Mouse (Mus musculus) yolk sac, embryonic 10.5 days (tissue): ENCODE results near the gene Rpl28.

Experiments used
- DNase-seq: peaks from one replicate; pipeline ENCODE4 v3.0.0-alpha.2; 2017; ENCODE audit warnings: low spot score

Rpl28 gene

DNA sequence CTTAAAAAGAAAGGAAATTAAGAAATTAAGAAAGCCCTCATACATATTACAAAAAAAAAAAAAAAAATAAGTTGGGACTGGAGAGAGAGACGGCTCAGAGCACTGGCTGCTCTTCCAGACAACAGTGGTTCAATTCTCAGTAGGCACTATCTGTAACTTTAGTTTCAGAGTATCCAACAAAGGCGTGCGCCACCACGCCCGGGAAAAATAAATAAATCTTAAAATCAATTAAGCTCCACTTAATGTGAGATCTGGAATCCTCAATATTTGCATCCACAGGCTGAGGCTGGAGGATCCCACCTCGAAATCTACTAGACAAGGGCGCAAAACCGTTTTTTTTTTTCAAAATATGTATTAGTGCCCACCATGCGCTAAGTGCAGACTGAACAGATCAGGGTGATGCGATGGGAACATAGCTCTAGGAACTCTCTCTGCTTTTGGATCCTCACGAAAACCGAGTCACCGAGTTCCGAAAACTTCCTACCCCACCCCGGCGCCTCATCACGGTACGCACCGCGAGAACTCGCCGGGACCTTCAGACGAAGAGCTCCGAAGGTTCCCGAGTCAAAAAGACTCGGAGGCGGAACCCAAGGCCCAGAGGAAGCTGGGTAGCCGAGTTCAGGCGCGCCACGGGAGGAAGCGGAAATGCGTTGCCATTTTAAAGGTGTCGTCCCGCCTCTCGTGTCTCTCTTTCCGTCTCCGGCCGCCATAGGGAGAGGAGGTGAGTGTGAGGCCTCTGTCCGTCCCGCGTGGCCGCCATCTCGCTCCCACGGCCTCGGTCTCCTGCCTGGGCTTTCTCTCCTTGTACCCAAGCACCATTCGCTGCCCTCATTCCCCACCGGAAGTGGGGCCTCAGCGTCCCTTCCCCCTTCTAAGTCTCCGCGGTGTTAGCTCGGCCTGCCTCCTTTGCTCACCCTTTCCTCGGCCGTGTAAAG lies at the start of gene Rpl28:
Gene Rpl28, plus strand, starts transcription at position 597 of the 935 bp plus-strand sequence.
- DNase-seq, result peak; percentile 96

GRCm38 (mm10) chr7:4743354-4743753 lies 49.3 kb upstream of the Rpl28 start:
- DNase-seq, result no peak

GRCm38 (mm10) chr7:4744886-4745285 lies 47.8 kb upstream of the Rpl28 start:
- no peak for DNase-seq

GRCm38 (mm10) chr7:4746326-4746980 lies 46.2 kb upstream of the Rpl28 start:
- DNase-seq, result no peak

- no peak for DNase-seq
These were observed 45.3 kb upstream of the Rpl28 start for GRCm38 (mm10) chr7:4747156-4747899.

GRCm38 (mm10) chr7:4748321-4748720 lies 44.4 kb upstream of the Rpl28 start:
- no peak for DNase-seq

DNA sequence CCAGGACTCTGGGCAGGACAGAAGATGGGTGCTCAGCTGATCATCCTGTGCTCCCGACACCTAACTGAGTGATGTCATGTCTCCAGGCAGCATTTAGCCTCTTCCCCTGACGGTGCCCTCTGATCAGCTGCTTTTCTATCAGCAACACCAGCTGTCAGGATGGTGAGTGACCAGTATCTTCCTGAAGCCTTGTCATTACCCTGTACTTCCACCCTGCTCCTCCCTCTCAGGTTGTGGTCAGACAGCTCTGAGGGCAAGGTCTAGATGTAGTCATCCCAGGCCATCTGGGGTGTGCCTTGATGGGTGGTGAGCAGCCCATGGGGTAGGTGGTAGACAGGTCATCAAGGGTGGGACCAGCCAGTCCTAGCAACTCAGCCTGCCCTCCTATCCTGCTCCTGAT lies 43.5 kb upstream of the Rpl28 start:
- no peak for DNase-seq

GRCm38 (mm10) chr7:4751971-4752820 lies 40.5 kb upstream of the Rpl28 start:
- peak; percentile 66 for DNase-seq

- DNase-seq, result peak; percentile 88
These were observed 39.7 kb upstream of the Rpl28 start, which contains the start of gene Cox6b2 for GRCm38 (mm10) chr7:4752821-4753570. Cox6b2 (minus strand) TSS chr7:4753094.

DNA sequence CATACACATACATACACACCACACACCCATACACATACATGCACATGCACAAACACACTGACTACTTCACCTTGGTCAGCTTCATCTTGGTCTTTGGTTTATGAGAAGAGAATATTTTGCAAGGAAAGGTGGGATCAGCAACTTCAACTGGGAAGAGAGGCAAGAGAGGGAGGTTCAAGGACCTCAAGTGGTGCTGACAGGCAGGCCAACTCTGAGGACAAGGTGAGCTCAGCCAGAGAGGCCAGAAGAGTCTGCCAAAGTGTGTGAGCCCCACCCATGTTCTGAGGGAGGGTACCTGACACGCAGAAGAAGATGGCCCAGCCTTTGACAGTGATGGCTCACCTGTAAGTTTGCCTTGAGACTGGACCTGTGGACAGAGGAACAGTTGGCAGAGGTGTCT lies 33.0 kb upstream of the Rpl28 start:
- no peak for DNase-seq

DNA sequence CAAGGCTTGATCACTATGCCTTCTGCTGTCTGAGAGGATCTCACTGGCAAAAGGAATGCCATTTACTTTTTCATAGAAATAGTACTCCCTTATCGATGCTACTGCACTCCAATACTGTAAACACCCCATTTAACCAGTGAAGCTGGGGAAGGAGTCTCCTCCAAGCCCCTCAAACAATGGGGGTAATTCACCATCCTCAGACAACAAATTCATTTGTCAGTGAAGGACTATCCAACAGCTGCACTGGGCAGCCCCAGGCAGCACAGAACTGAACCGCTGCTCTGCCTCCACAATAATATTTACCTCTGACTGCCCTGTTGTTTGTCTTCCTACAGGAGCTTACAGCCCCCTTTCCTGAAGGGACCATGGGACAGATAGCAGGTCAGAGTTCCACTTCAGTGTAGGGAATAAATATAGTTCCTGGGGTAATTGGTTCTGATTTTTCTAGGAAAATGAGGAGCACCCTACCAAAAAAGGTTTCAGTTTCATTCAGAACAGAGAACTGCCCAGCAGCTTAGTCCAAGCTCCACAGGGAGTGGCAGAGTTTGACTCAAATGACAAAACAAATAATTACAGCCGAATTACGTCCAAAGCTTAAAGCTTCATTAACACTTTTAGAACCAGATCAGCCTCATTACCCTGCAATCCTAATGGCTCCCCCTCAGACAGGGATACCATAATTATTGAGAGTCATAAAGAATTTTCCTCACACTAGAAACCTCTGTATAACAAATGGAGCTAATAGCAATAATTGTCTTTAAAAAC lies 27.5 kb upstream of the Rpl28 start:
- DNase-seq, result no peak

DNA sequence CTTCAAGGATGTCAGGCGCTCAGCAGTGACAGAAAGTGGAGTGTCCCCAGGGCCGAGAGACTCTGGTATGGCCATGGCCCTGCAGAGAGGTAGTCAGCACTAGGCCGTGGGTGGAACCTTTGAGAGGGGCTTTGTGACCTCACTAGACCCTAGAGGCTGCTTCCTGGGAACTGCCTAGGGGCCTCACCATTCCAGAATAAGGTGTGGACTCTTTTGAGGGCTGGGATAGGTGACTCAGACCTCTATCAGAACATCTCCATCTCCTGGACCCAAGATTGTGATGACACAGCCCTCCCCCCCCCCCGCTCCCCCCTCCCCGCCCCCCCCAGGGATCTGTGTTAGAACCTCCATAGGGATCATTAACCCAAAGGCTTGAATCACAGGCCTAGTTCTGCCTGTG lies 21.5 kb upstream of the Rpl28 start, which contains the start of gene Fam71e2:
Gene Fam71e2, minus strand, starts transcription at position 101 of the 400 bp plus-strand sequence.
- no peak for DNase-seq

DNA sequence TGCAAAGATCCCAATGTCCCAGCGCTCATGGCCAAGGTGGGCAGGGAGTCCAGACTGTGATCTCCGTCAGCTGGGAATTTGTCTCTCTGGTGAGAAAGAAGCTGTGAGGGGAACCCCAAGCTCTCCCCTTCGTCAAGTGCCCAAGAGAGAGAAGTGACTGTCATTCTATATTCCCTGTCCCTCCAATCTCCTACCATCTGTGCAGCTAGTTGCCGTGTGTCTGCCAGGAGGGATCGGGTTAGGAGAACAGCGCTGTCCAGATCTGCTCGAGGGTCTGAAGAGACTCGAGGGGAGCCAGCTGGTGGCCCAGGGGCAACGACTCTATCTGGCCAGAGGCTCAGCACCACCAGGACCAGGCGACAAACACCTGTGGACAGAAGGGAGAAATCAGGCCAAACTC lies 16.5 kb upstream of the Rpl28 start:
- no peak for DNase-seq

GRCm38 (mm10) chr7:4776861-4777830 lies 15.5 kb upstream of the Rpl28 start:
- peak; percentile 73 for DNase-seq

GRCm38 (mm10) chr7:4777851-4778637 lies 14.6 kb upstream of the Rpl28 start:
- no peak for DNase-seq

DNA sequence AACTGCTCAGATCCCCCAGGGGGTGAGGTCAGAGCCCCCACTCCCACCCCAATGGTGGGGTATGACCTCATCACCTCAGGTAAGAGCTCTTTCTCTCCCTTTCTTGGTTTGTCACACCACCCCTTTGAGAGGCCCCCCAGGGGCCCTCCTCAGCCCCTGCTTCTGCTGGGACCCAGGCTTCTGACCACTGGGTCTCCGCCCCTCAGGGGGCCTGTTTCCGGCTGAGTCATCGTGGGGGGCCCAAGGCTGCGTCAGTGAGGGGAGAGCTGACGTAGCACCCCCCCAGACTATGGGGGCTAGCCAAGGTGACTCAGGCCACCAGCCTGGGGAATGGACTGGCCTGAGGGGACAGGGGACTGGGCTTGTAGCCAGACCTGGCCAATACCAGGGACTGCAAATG lies 12.8 kb upstream of the Rpl28 start:
- DNase-seq, result no peak

DNA sequence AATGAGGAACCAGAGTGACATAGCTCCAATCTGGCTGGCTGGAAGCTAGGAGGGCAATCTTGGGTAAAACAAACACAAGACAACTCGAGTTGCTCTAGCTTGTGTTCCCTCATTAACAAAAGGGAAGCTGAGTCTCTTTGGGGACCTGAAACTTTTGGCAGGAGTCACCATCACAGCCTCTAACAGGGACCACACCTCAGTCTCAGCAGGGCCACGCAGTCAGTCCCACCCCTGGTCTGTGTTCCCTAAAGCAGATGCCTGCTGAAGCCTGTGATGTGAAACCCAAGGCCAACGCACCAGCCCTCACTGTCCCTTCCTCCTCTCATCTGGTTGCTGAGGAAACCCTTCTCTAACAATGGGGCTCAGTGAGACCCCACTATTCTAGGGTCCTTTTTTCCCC lies 10.5 kb upstream of the Rpl28 start:
- DNase-seq, result no peak

DNA sequence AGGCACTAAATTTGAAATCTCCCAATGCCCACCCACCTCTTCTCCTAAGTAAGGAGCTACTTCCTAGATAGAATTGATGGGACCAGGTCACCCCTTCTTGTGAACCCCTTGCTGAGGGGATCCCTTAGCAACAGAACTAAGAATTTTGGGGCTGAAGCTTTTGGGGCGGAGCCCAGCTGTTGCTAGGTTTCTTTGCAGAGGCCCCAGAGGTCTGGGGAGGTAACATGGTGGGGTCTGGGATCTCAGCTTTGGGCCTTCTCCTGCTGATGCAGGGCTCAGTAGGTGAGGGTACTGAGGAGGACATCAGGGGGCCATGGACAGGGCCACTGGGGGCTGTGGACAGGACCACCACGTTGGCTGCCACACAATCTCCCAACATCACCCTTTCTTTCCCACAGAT lies 9.9 kb upstream of the Rpl28 start, which contains the start of the genes Il11 and Tmem190:
Gene Il11, minus strand, starts transcription at position 101 of the 400 bp plus-strand sequence.
Gene Tmem190, plus strand, starts transcription at position 179 of the 400 bp plus-strand sequence.
- DNase-seq, result no peak
